Mouse (Mus musculus) spleen, embryonic (tissue): ENCODE data around the gene Katnal1.

Experiments used
- CTCF ChIA-PET: fragments of 350-600 bp; sonication (Branson Sonifier 250); formaldehyde crosslinking; loops from one replicate; lab custom pipeline; 2022; lab: Charles Lee

Katnal1 gene

DNA sequence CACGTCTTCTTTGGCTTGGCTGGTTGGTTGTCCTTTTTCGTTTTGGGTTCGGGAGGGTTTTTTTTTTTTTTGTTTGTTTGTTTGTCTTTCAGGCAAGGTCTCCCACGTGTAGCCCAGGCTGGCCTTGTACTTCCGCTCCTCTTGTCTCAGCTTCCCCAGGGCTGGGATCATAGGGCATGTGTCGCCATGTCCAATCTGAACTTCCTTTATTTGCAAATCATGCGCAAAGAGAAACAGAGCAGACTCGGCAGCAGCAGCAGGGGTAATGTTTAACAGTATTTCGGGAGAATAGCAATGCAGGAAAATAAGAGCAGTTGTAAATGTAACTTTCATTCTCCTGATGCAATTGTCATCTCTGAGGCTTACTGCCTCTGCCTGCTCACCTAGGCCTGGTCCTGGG lies 27.0 kb upstream of the Katnal1 start:
- CTCF ChIA-PET, result interaction anchor here (0.6 to 0.7 kb wide), 2 partner anchors 17 to 429 kb away, joined by 3 read pairs; no protein-coding TSS in a partner anchor

DNA sequence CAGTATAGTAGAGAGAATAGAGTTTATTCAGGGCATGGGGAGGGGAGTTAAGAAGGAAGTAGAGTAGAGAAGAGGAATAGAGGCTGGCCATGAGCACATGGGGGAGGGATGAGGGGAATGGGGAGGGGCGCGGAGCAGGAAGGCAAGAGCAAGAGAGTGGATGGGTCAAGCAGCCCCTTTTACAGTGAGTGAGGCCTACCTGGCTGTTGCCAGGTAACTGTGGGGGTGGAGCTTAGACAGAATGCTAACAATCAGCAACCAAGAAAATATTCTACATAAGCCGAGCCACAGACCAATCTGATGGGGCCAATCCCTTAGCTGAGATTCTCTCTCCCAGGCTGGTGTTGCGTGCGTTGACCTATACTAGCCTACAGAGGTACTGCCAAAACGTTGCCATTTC lies 26.5 kb upstream of the Katnal1 start:
- CTCF ChIA-PET, result interaction anchor here (0.7 kb wide), 1 partner anchor 18 kb away, joined by 3 read pairs; no protein-coding TSS in a partner anchor

DNA sequence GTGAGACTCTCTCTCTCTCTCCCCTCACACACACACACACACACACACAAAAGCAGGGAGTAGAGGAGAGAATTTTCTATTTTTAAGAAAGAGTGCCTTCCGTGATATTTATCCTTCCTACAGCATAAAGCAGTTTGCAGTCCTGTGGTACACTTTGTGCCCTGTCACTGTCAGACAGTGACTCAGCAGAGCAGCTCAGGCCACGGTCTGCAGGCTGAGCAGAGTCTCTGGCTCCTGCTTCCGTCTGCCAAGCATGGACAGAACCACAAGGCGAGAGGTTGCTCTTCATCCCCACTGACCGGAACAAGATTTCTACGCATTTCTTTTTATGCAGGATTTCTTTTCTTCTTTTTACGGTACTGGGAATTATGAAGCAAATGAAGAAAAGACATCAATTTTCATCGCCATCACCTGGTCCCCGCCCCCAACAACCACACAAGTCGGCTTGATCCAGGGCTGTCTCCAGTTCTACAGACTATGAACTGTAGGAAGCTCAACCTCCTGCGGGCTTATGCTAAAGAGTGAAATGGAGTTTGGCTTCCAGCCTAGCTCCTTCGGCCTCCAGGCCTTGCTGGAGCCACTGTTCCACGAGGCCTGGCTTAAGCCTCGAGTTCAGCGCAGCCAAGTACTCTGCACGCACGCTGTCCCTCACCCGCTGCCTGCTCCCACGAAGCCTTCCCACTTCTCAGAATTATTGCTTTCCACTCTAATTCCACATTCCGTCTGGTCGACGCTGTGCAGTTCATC lies 25.4 kb upstream of the Katnal1 start:
- CTCF ChIA-PET, result no interaction called here

DNA sequence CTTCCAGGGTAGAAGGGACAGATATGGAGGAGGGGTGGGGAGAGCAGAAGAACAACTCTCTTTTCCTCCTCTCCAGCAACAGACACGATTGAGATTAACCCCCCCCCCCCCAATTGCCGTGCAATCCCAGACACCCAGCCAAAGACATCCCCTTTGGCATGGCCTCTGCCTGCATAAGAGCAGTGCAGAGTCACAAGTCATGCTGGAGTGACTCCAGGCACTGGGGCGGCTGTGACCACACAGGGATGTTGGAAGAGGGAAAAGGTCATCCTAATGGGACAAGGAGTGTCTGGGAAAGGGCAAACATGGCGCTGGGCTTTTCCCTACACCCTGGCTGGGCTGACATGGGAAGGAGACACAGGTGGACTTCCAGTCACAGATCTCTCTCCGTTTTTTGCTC lies 24.0 kb upstream of the Katnal1 start:
- CTCF ChIA-PET, result interaction anchor here (1.8 kb wide), 1 partner anchor 97 kb away, joined by 14 read pairs; no protein-coding TSS in a partner anchor

DNA sequence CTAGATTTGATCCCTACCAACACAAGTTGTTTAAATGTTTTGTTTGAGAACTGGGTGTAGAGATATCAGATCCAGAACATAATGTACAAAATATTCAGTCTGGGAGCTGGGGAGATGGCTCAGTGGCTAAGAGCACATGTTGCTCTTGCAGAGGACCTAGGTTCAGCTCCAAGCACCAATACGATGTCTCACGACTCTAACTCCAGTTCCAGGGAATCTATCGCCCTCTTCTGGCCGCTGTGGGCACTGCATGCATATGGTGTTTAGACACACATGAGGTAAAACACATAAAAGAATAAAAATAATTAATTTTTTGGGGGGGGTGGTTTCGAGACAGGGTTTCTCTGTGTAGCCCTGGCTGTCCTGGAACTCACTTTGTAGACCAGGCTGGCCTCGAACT lies 23.3 kb upstream of the Katnal1 start:
- CTCF ChIA-PET, result interaction anchor here (0.8 to 1.8 kb wide), 2 partner anchors 22 to 97 kb away, joined by 3 to 14 read pairs; no protein-coding TSS in a partner anchor

DNA sequence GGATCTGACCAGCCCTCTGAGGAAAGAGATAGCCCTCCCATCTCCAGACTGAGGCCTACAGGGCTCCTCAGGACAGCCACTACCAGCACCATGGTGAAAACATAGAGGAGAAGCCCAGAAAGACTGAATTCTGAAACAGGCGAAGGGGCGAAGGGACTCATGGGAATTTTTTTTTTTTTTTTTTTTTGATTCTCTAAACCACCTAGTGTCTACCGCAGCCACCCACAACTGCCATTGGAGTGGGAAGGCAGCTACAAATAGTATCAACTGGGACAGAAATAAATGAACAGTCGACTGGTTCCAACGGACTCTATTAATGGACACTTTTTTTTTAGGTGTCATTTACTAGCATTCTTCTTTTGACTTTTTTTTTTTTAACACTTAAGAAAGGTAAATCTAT lies 22.2 kb upstream of the Katnal1 start:
- CTCF ChIA-PET, result interaction anchor here (0.7 to 1.8 kb wide), 2 partner anchors 98 to 128 kb away, joined by 5 to 14 read pairs; no protein-coding TSS in a partner anchor

DNA sequence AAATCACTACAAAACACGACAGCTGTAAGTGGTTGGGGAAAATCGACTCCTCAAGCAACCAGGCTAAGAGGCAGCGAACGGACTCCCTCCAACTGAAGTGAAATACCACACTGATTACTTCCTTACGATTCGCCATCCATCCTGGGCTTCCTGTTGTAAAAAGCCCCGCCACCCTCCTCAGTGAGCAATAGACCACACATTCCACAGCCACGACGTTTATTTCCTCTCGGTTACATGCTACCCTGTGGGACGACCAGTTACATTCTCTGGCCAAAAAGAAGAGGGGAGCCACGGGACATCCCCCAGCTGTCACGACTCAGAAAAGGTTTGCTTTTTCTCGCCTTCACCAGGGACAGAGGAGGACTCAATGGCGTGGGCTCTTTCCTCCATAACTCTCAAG lies 20.9 kb upstream of the Katnal1 start:
- CTCF ChIA-PET, result interaction anchor here (1.0 to 1.7 kb wide), 2 partner anchors 9 to 11 kb away, joined by 3 to 10 read pairs; no protein-coding TSS in a partner anchor

DNA sequence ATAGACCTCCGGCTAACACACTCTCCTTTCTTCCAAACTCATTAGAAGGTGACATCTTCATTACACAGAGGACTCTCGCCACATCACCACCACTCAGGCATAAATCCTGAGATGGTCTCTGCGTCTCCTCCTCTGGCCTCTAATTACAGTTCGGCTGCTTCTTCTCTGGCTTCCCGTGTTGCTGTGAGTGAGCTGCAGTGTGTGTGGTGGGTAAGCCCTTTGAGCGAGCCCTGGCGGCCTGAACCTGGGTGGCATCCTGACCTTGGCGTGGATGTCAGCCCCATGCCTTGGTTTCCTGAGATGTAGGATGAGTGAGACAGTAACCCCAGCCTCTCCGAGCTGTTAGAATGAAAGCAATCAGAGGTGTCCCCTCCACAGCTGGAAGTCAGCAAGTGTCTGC lies 19.5 kb upstream of the Katnal1 start:
- CTCF ChIA-PET, result interaction anchor here (1.7 kb wide), 1 partner anchor 10 kb away, joined by 10 read pairs; no protein-coding TSS in a partner anchor

DNA sequence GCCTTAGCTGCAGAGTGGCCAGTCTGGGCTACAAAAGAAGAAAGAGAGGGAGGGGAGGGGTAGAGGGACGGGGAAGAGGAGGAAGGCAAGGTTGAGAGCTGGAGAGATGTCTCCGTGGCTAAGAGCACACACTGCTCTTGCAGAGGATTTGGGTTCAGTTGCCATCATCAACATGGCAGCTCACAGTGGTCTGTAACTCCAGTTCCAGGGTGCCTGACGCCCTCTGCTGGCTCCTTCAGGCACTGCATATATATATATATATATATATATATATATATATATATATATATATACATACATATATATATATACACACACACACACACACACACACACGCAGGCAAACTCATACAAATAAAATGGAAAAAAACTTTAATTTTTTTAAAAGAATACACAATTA lies 18.3 kb upstream of the Katnal1 start:
- CTCF ChIA-PET, result interaction anchor here (0.6 kb wide), 1 partner anchor 90 kb away, joined by 4 read pairs; no protein-coding TSS in a partner anchor

DNA sequence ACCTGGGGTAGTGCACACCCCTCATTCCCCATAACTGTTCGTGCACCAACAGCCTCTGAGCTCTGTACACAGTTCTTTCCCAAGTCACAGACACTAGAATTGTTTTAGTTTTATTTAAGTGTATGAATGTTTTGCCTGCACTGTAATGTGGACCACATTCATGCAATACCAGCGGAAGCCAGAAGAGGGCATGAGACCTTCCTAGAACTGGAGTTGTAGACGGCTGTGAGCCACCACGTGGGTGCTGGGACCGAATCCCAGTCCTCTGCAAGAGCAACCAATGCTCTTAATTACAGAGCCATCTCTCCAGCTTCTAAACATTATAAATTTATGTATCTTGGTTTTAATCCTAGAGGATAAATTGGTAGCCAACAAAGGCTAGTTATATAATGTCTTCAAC lies 17.7 kb upstream of the Katnal1 start:
- CTCF ChIA-PET, result no interaction called here

DNA sequence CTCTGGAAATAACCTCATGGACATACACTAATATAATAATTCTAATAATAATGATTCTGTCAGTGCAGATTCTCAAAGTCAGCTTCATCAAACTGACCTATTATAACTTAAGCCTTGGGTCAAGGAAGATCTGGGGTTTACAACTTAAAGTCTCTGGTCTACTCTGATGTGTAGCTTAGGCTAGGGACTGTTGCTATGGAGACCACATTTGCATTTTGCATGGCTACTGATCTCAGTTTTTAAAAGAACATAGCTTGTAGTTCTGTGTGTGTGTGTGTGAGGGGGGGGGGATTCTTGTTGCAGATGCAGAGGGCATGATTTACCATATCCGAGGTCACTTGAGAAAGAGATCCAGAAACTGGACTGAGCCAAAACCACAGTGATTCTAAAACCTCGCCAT lies 16.6 kb upstream of the Katnal1 start:
- CTCF ChIA-PET, result interaction anchor here (0.6 to 0.8 kb wide), 3 partner anchors 92 to 368 kb away, joined by 3 to 6 read pairs (median 4); no protein-coding TSS in a partner anchor

DNA sequence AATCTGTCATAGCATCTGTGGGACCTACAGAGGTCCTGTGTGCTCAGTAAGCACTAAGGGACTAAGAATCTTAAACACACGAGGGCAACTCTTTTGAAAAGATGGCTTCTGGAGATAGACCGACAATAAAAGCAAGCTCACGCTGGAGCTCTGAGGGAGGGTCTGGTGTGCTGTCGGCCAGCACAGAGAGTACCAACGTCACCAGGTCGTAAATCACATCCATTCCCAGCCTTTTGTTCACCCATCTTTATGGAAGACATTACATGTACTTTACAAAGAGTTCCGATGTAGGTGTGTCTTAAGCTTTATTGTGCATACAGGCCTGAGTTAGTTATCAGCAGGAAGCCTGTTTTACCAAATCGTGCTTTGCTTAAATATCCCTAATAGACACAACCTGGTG lies 14.9 kb upstream of the Katnal1 start:
- CTCF ChIA-PET, result interaction anchor here (0.5 to 0.6 kb wide), 2 partner anchors 71 to 75 kb away, joined by 3 read pairs; no protein-coding TSS in a partner anchor

DNA sequence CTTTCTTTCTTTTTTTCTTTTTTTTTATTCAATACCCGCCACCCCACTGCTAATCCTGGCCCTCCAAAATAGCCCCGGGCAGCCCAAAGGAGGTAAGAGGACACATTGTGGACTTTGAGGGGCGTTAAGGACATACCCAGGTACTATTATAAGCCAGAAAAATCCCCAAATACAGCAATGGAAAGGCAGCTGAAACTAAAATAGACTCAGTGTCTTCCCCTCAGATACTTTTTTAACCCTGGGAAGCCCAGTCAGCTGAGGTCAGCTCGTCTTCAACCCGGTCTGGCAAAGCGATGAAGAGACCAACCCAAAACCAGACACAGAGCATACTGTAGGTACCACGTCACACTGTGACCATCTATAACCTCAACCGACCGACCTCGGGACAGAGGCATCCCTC lies 14.3 kb upstream of the Katnal1 start:
- CTCF ChIA-PET, result interaction anchor here (0.5 kb wide), 1 partner anchor 71 kb away, joined by 3 read pairs; no protein-coding TSS in a partner anchor

DNA sequence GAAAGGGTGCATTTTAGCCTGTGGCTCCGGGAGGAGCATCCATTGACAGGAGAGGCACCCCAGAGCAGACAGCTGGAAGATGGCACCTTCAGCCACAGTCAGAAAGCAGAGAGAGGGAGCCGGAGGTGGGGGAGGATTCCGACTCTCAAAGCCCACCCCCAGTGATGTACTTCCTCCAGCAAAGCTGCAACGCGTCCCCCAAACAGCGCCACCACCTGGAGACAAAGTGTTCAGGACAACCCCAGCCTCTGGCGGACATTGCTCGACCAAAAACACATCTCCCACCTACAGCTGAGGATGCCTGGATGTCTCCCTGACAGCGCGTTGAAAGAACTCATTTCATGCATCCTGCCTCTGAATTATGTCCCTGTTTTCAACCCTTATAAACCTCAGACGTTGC lies 13.8 kb upstream of the Katnal1 start:
- CTCF ChIA-PET, result interaction anchor here (0.6 kb wide), 1 partner anchor 117 kb away, joined by 3 read pairs; no protein-coding TSS in a partner anchor

DNA sequence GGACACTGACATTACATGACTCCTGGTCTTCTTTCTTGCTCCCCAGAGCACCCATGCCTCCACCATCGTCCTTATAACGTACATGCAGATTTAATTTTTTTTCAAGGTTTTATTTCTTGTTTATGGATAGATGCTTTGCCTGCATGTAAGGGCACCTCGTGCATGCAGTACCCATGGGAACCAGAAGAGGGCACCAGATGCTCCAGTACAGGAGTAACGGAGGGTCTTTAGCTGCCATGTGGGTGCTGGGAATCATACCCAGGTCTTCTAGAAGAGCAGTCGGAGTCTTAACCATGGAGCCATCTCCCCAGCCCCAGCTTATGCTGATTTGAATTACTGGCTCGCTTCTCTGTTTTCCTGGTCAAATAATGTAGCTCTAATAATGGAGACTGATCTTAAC lies 13.2 kb upstream of the Katnal1 start:
- CTCF ChIA-PET, result no interaction called here

DNA sequence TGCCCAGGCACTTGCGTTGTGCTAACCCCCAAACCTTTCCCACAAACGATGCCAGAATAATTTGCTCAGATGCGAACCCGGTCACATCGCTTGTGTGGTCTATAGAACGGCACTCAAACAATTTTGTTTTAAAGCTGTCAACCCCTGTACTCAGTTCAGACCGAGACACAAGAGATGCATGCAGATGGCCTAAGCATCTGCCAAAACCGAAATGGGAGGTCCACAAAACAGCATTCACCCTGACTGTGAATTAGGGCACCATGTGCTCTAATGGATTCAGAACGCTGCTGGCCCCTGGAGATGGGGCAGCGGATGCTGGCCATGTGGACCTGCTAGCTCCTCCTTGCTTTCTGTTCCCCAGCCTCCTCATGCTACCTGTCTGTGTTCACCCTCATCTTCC lies 12.7 kb upstream of the Katnal1 start:
- CTCF ChIA-PET, result no interaction called here

DNA sequence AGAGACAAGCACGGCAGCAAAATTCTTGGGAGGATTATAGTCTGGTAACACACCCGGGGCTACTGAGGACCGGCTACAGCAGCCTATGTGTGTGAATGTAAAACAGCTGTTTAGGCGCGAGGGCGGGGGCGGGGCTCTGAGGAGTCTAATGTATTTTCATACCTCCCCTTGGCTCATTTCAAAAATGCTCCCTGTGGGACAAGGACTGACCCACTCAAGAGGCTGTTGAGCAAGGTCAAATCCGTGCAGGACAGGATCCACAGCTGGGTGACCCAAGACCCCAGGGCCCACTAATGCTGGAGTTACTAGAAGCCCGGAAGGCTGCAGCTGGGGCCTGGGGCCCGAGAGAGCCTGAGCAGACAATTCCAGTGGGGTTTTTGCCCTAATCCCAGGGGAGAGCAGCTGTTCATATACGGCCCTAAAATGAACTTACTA lies 10.8 kb upstream of the Katnal1 start:
- CTCF ChIA-PET, result interaction anchor here (0.6 to 0.9 kb wide), 2 partner anchors 17 to 88 kb away, joined by 3 to 4 read pairs; no protein-coding TSS in a partner anchor

DNA sequence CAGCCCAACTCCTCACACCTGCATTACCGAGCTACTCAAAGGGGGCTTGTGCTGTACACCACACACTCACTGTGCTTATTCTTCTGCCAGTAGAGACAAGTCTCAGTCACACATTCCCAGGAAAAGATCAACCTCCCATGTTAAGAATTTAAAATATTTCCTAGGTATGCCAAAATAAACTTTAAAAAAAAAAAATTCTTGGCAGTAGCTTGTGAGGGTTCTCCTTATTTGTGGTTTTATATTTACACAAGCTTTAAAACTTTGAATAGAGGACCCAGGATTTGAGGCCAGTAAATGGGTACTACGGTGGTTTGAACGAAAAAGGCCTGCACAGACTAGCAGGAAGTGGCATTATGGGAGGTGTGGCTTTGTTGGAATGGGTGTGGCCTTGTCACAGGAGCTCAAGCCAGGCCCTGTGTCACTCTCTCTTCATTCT lies 7.4 kb upstream of the Katnal1 start:
- CTCF ChIA-PET, result interaction anchor here (0.6 kb wide), 1 partner anchor 22 kb away, joined by 4 read pairs; no protein-coding TSS in a partner anchor

DNA sequence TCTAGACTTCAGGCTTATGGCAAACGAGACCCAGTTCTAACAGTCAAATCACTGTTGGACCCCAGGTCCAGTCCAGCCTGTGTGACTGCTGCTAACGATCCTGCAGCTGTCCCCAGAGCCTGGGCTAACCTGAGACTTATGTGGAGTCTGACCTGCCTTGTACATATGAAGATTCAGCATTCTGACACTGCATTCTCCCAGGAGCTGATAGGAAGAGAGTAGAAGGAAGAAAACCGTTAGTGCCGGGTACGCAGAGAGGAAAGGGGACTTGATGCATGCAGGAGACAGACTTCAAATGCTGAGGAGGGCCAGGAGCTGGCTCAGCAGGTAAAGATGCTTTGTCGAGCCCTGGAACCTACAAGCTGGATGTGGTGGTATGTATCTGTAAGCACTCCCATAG lies 6.8 kb upstream of the Katnal1 start:
- CTCF ChIA-PET, result no interaction called here

DNA sequence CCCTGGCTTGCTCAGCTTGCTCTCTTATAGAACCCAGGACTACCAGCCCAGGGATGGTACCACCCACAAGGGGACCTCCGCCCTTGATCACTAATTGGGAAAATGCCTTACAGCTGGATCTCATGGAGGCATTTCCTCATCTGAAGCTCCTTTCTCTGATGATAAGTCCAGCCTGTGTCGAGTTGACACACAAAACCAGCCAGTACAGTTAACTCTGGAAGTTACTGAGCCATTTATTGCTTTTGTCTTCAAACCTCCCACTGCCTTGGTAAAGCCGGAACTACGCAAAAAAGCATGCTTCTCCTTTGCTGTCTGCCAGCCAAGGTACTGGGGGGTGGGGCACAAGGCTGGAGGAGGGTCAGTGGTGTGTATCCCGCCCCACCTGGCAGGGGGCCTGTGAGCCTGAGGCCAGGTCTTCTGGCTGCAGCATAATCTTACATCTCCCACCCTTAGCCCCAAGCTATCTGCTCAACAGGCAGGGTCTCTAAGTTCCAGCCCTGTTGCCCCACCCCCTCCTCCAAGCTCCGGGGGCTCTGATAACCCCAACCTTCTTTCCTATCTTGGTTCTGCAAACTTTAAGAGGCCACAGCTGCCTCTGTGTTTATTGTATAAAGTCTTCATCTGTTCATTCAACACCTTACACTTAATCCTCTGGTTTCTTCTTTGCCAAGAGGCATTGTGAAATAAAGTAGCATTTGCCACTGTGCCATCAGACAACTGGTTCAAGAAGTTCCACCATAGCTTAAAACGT lies 6.1 kb upstream of the Katnal1 start:
- CTCF ChIA-PET, result no interaction called here

DNA sequence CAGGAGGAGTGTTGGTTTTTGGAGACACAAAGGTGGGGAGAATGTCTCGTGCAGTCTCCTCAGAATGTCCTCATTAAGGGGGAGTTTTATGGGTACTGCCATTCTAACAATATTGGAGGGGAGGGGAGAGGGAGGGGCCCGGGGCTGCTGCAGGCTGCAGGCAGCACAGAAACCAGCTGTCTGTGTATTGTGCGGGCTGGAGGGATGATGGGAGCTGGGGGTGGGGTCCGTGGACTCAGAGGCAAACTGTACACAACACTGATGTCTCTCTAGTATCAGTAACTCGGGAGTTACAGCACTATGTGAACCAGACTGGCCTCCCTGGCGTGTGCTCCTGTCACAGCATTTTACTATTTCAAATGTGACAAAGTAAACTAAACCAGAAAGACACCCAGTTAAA lies 5.3 kb upstream of the Katnal1 start:
- CTCF ChIA-PET, result no interaction called here

DNA sequence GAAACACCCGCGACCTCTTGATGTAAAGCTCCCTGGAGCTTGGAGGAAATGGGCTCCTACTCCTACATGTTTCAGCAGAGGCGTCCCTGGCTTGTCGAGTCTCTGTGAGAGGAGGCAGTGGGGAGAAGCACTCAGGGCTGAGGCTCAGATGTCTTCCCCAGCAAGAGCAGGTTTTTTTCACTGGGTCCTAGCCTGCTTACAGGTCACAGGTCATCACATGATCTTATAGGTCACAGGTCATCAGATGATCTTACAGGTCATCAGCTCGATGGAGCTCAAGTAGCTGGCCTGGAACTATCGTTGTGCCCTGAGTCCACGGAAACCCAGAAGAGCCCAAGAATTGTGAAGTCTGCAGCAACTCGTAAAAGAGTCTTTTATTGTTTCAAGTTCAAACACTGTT lies 4.6 kb upstream of the Katnal1 start:
- CTCF ChIA-PET, result interaction anchor here (0.5 kb wide), 1 partner anchor 1526 kb away, joined by 5 read pairs; no protein-coding TSS in a partner anchor
